Mouse (Mus musculus) bone marrow, adult 2 months (tissue): ENCODE measurements at regions not wholly inside any gene's neighbourhood (a gene's known extent, or its start where the extent isn't known, plus 50 kb on each side); places are given as distances from the start of the nearest gene placed in this dataset.

Source experiments
- CTCF ChIP-seq: fragments of 200-500 bp; IDR thresholded peaks from 2 replicates; pipeline ENCODE4 v1.5.1; 2011; ENCODE audit warnings: low read length, control low read depth; ENCODE audit not compliant: control insufficient read depth, insufficient read depth
- POLR2A ChIP-seq: fragments of 200-500 bp; IDR thresholded peaks from 2 replicates; pipeline ENCODE4 v1.6.1; 2011; ENCODE audit warnings: low read depth, mild to moderate bottlenecking, control low read depth, low read length, borderline replicate concordance; ENCODE audit not compliant: control insufficient read depth

DNA sequence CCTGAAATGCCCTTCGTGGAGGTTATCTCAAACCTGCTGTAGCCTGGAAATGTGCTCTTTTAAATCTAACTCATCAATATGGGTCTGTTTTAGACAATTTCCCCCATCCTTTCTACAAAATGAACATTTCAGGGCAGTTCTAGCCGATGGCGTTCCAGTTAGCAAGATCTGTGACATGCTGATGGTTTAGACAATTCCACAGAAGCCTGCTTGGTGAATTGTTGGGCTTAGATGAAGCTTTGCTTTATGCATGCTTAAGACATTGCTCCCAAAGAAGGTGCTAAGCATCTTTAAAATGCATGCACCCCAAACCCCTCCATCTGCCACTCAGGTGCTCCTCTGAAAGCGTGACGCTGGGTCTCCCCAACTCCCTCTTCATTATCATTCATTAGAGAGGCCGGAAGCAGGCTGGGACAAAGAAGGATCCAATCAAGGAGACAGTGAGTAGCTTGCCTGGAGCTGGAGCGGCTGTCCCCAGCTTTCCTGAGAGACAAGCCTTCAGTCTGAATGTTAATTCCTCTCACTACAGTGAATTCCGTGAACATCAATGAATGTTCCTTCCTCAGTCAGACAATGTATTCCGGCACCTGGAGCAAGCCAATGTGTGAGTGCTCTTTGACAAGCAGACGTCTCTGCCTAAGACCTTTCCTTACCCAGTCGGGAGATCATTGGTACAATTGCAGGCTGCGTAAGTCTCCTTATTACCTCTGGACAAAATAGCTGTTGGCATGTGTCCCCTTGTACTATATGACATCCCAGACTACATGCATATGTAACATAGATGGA lies 127.0 kb upstream of the Sgk1 start:
- TF ChIP-seq POLR2A (no peak), CTCF (no peak)
